Mouse (Mus musculus): ENCODE results near the gene Lrrc40.

DNA sequence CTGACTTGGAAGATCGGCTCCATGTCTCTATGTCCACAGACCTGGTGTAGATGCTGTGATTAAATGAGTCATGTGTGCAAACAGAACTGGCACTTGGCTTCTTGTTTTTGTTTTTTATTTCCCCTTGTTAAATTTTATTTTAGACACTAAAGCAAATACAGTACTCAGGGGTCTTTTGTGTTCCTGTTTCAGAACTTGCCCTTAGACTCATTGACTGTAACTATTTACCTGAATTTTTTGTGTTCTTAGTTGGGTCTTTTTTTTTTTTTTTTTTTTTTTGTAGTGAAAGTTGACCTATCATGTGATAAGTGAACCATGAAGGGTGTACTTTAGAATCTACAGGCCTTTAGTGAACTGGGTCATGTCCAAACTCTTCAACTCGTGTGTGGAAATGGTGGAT, 4.3 kb downstream of the Lrrc40 start:
- TF ChIP-seq MAFK (IDR thresholded peaks at IDR 0.05; ENCODE audit: insufficient read depth, low read depth, low read length) (no peak), HCFC1 (IDR thresholded peaks at IDR 0.05; ENCODE audit: borderline replicate concordance, insufficient read depth, low read length) (no peak)
